Mouse (Mus musculus): Measurements from ENCODE around the gene Rbks. TPM values are rescaled to one million over a fixed set of nuclear protein-coding genes. Genes with fewer than 3 reads are reported as not detected.

Rbks gene
- polyA plus RNA-seq, 1 experiment: 2.0 TPM

GRCm38 (mm10) chr5:31687972-31688371, 9.5 kb downstream of the Rbks start:
- no peak overlapping the region for H3K4me2 ChIP-seq (ENCODE audit: low read depth)
- no peak for TF ChIP-seq MYOD1 (IDR thresholded peaks at IDR 0.05; ENCODE audit: control insufficient read depth in 1 of 3, insufficient read length in 2 of 3, low read depth in 2 of 3)
- TF ChIP-seq USF1 (IDR thresholded peaks at IDR 0.05; ENCODE audit: low read depth): no peak
- no peak for TF ChIP-seq SRF (IDR thresholded peaks at IDR 0.05; ENCODE audit: control insufficient read depth, insufficient read length, low read depth)
- TF ChIP-seq POLR2A (IDR thresholded peaks at IDR 0.05; ENCODE audit: insufficient read length, low read depth): no peak
- TF ChIP-seq TCF3 (IDR thresholded peaks at IDR 0.05; ENCODE audit: insufficient read length, low read depth): no peak
- no peak for TF ChIP-seq MAX (IDR thresholded peaks at IDR 0.05; ENCODE audit: low read depth)

GRCm38 (mm10) chr5:31686040-31686439, 11.4 kb downstream of the Rbks start:
- no peak overlapping the region for H3K4me2 ChIP-seq (ENCODE audit: low read depth)
- H3K79me2 ChIP-seq (ENCODE audit: control insufficient read depth, insufficient read depth): no peaks in the 10 kb centered on the region
- no peaks in the 10 kb centered on the region for H3K36me3 ChIP-seq (ENCODE audit: control insufficient read depth, insufficient read depth)
- no peak overlapping the region for H3K4me3 ChIP-seq
- TF ChIP-seq MAX (IDR thresholded peaks at IDR 0.05; ENCODE audit: low read depth): no peak
- no peak for TF ChIP-seq MYOD1 (IDR thresholded peaks at IDR 0.05; ENCODE audit: control insufficient read depth in 1 of 3, insufficient read length in 2 of 3, low read depth in 2 of 3)
- TF ChIP-seq CEBPB (IDR thresholded peaks at IDR 0.05; ENCODE audit: insufficient read depth, poor library complexity, severe bottlenecking): no peak
- no peak for TF ChIP-seq REST (IDR thresholded peaks at IDR 0.05; ENCODE audit: insufficient read depth, insufficient read length)
- TF ChIP-seq E2F4 (IDR thresholded peaks at IDR 0.05; ENCODE audit: insufficient read depth): no peak
- H3K27me3 ChIP-seq (ENCODE audit: control insufficient read depth, insufficient read depth, insufficient read length): no peaks in the 10 kb centered on the region
- H3ac ChIP-seq (ENCODE audit: control insufficient read depth, insufficient read length): no peak overlapping the region

More at GRCm38 (mm10) chr5:31687972-31688371, 9.5 kb downstream of the Rbks start:
- Histone ChIP-seq H3ac (ENCODE audit: control insufficient read depth, insufficient read length) (no peak overlapping the region), H3K4me3 (no peak overlapping the region), H3K36me3 (ENCODE audit: control insufficient read depth, insufficient read depth) (no peaks in the 10 kb centered on the region), H3K27me3 (ENCODE audit: control insufficient read depth, insufficient read depth, insufficient read length) (no peaks in the 10 kb centered on the region), H3K79me2 (ENCODE audit: control insufficient read depth, insufficient read depth) (no peaks in the 10 kb centered on the region)

GRCm38 (mm10) chr5:31682305-31682704, 15.1 kb downstream of the Rbks start:
- Histone ChIP-seq H3K27me3 (ENCODE audit: control insufficient read depth, insufficient read depth, insufficient read length) (no peaks in the 10 kb centered on the region), H3K36me3 (ENCODE audit: control insufficient read depth, insufficient read depth) (no peaks in the 10 kb centered on the region), H3K4me2 (ENCODE audit: low read depth) (no peak overlapping the region), H3ac (ENCODE audit: control insufficient read depth, insufficient read length) (no peak overlapping the region), H3K79me2 (ENCODE audit: control insufficient read depth, insufficient read depth) (no peaks in the 10 kb centered on the region), H3K4me3 (no peak overlapping the region)
- TF ChIP-seq TCF12 (IDR thresholded peaks at IDR 0.05; ENCODE audit: insufficient read depth, poor library complexity, severe bottlenecking) (no peak), REST (IDR thresholded peaks at IDR 0.05; ENCODE audit: insufficient read depth, insufficient read length) (no peak), USF1 (IDR thresholded peaks at IDR 0.05; ENCODE audit: low read depth) (peak; percentile 35)

GRCm38 (mm10) chr5:31680183-31680582, 17.2 kb downstream of the Rbks start:
- Histone ChIP-seq H3K27me3 (ENCODE audit: control insufficient read depth, insufficient read depth, insufficient read length) (no peaks in the 10 kb centered on the region), H3K4me3 (no peak overlapping the region), H3K36me3 (ENCODE audit: control insufficient read depth, insufficient read depth) (no peaks in the 10 kb centered on the region), H3ac (ENCODE audit: control insufficient read depth, insufficient read length) (no peak overlapping the region), H3K4me2 (ENCODE audit: low read depth) (no peak overlapping the region), H3K79me2 (ENCODE audit: control insufficient read depth, insufficient read depth) (no peaks in the 10 kb centered on the region)
- TF ChIP-seq SRF (IDR thresholded peaks at IDR 0.05; ENCODE audit: control insufficient read depth, insufficient read length, low read depth) (no peak), E2F4 (IDR thresholded peaks at IDR 0.05; ENCODE audit: insufficient read depth) (no peak), TCF3 (IDR thresholded peaks at IDR 0.05; ENCODE audit: insufficient read length, low read depth) (no peak), MAX (IDR thresholded peaks at IDR 0.05; ENCODE audit: low read depth) (no peak), POLR2A (IDR thresholded peaks at IDR 0.05; ENCODE audit: insufficient read length, low read depth) (no peak), POLR2AphosphoS2 (IDR thresholded peaks at IDR 0.05; ENCODE audit: insufficient read length, low read depth) (no peak), MYOD1 (IDR thresholded peaks at IDR 0.05; ENCODE audit: control insufficient read depth in 1 of 3, insufficient read length in 2 of 3, low read depth in 2 of 3) (no peak), USF1 (IDR thresholded peaks at IDR 0.05; ENCODE audit: low read depth) (no peak)

DNA sequence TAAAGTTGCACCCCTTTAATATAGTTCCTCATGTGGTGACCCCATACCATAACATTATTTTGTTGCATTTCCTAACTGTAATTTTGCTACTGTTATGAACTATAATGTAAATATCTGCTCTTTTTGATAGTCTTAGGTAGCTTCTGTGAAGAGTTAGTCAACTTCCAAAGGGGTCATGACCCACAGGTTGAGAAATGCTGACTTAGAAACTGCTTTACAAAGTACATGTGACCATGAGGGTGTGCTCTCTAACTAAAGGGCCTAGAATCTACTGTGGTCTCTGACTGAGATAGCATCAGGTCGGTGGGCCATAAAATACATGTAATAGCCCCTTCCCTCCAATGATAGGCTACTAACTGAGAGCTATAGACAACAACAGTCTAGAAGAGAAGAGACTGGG, 19.4 kb downstream of the Rbks start:
- Histone ChIP-seq H3ac (ENCODE audit: control insufficient read depth, insufficient read length) (no peak overlapping the region), H3K4me3 (no peak overlapping the region), H3K27me3 (ENCODE audit: control insufficient read depth, insufficient read depth, insufficient read length) (no peaks in the 10 kb centered on the region), H3K4me2 (ENCODE audit: low read depth) (no peak overlapping the region), H3K79me2 (ENCODE audit: control insufficient read depth, insufficient read depth) (no peaks in the 10 kb centered on the region), H3K36me3 (ENCODE audit: control insufficient read depth, insufficient read depth) (no peaks in the 10 kb centered on the region)
- TF ChIP-seq SRF (IDR thresholded peaks at IDR 0.05; ENCODE audit: control insufficient read depth, insufficient read length, low read depth): no peak
- TF ChIP-seq MYOD1 (IDR thresholded peaks at IDR 0.05; ENCODE audit: control insufficient read depth in 1 of 3, insufficient read length in 2 of 3, low read depth in 2 of 3): no peak
- TF ChIP-seq TCF12 (IDR thresholded peaks at IDR 0.05; ENCODE audit: insufficient read depth, poor library complexity, severe bottlenecking): no peak
- no peak for TF ChIP-seq MYOG (IDR thresholded peaks at IDR 0.05; ENCODE audit: control insufficient read depth in 1 of 3, insufficient read depth in 1 of 3, insufficient read length in 2 of 3, low read depth in 2 of 3)
- TF ChIP-seq CEBPB (IDR thresholded peaks at IDR 0.05; ENCODE audit: insufficient read depth, poor library complexity, severe bottlenecking): no peak
- no peak for TF ChIP-seq E2F4 (IDR thresholded peaks at IDR 0.05; ENCODE audit: insufficient read depth)
- TF ChIP-seq REST (IDR thresholded peaks at IDR 0.05; ENCODE audit: insufficient read depth, insufficient read length): no peak
- no peak for TF ChIP-seq POLR2AphosphoS2 (IDR thresholded peaks at IDR 0.05; ENCODE audit: insufficient read length, low read depth)
- TF ChIP-seq USF1 (IDR thresholded peaks at IDR 0.05; ENCODE audit: low read depth): no peak
- no peak for TF ChIP-seq MAX (IDR thresholded peaks at IDR 0.05; ENCODE audit: low read depth)
- TF ChIP-seq POLR2A (IDR thresholded peaks at IDR 0.05; ENCODE audit: insufficient read length, low read depth): no peak
- no peak for TF ChIP-seq TCF3 (IDR thresholded peaks at IDR 0.05; ENCODE audit: insufficient read length, low read depth)

Measured in myocyte (in vitro differentiated cells).